Mouse (Mus musculus) midbrain, embryonic 14.5 days (tissue): ENCODE measurements around the gene Dnajc17. TPM values are rescaled to one million over a fixed set of nuclear protein-coding genes. Genes with fewer than 3 reads are reported as not detected.

Source experiments
- ATAC-seq: fragments of 200-750 bp; cut with Nextera tagmentation; 2 replicates; pipeline ENCODE4 v1.8.0; 2017; ENCODE audit warnings: moderate number of reproducible peaks, moderate library complexity; ENCODE audit not compliant: low FRiP score, low TSS enrichment
- DNase-seq: peaks from one replicate; pipeline ENCODE4 v3.0.0-alpha.2; 2015
- H3K27ac ChIP-seq: fragments of 300-500 bp; sonication (generic); replicated peaks from 2 replicates; pipeline ENCODE4 v1.5.1; 2014; ENCODE audit warnings: mild to moderate bottlenecking, low read depth, low read length, moderate library complexity
- H3K27me3 ChIP-seq: fragments of 300-500 bp; sonication (generic); 2 replicates; pipeline ENCODE4 v1.6.1; 2014; ENCODE audit warnings: low read length, control low read depth, mixed read lengths; ENCODE audit not compliant: control insufficient read depth, insufficient read depth
- H3K36me3 ChIP-seq: fragments of 300-500 bp; sonication (generic); 2 replicates; pipeline ENCODE4 v1.6.1; 2014; ENCODE audit warnings: low read length, control low read depth; ENCODE audit not compliant: control insufficient read depth, insufficient read depth
- H3K4me1 ChIP-seq: fragments of 300-500 bp; sonication (generic); 2 replicates; pipeline ENCODE4 v1.6.1; 2014; ENCODE audit warnings: mild to moderate bottlenecking, antibody characterized with exemption, low read length, control low read depth; ENCODE audit not compliant: control insufficient read depth, insufficient read depth
- H3K4me2 ChIP-seq: fragments of 300-500 bp; sonication (generic); 2 replicates; pipeline ENCODE4 v1.6.1; 2014; ENCODE audit warnings: mild to moderate bottlenecking, low read length, moderate library complexity
- H3K4me3 ChIP-seq: fragments of 300-500 bp; sonication (generic); replicated peaks from 2 replicates; pipeline ENCODE4 v1.5.1; 2014; ENCODE audit warnings: low read depth, low read length
- H3K9ac ChIP-seq: fragments of 300-500 bp; sonication (generic); replicated peaks from 2 replicates; pipeline ENCODE4 v1.6.1; 2014; ENCODE audit warnings: mild to moderate bottlenecking, low read length, moderate library complexity
- H3K9me3 ChIP-seq: fragments of 300-500 bp; sonication (generic); 2 replicates; pipeline ENCODE4 v1.6.1; 2016; ENCODE audit warnings: low read length, control low read depth, mixed read lengths; ENCODE audit not compliant: control insufficient read depth
- WGBS: fragments of 180-500 bp; shearing (Covaris S2); extraction: QIAGEN DNeasy Blood & Tissue Kit; methylation state at CpG from one replicate; pipeline ENCODE4 v1.1.7; 2014; 5-methylcytosine and 5-hydroxymethylcytosine counted together
- polyA plus RNA-seq: library from polyadenylated mRNA; unstranded; fragments of >200 nt; fragmentation: Nextera tagmentation; extraction: Ambion mirVana; gene quantifications from 2 replicates; pipeline ENCODE4 v1.2.1, GENCODE M21; 2014

Dnajc17 gene
- polyA plus RNA-seq, 1 experiment from 2014 or later: 21.8 TPM

- Histone ChIP-seq H3K4me1 (peaks cover 8% of the 10 kb centered on the region; the same call in 1 of the 2 replicates), H3K4me2 (peak overlapping the region; percentile 52), H3K36me3 (peaks cover 24% of the 10 kb centered on the region), H3K27ac (peak overlapping the region; percentile 77), H3K9me3 (no peaks in the 10 kb centered on the region), H3K9ac (peak overlapping the region; percentile 64), H3K27me3 (no peaks in the 10 kb centered on the region), H3K4me3 (peak overlapping the region; percentile 58)
- ATAC-seq (no peak; the same call in 1 of the 2 replicates), DNase-seq (no peak)
- WGBS: 25% methylated on average over 6 of the region's 6 CpGs
Observed at GRCm38 (mm10) chr2:119207961-119208343, 643 bp downstream of the Dnajc17 start.

DNA sequence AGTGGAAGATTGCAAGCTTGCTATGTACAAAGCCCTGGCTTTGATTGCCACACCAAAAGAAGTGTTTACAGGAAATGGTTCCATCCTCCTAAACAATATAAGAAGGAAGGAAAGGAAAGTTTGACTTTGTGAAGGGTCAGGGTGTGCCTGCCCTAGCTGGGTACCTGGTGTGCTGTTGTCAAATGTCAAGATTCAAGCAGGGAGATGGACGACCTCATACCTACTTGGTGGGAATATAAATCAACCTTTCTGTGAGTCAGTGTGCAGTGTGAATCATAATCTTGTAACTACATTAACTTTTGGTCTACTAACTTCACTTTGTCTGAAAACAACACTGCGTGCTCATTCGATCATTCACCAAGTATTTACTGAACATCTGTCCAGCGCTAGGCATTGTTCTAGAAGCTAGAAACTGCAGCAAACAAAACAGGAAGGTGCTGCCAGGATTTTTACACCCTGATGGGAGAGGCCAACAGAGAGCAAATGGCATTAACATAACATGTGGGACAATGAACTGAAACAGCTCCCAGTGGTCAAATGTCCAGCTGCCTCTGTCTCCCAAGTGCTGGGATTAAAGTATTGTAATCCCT is 4.6 kb downstream of the Dnajc17 start:
- Histone ChIP-seq H3K4me3 (no peak overlapping the region), H3K27ac (no peak overlapping the region), H3K27me3 (no peaks in the 10 kb centered on the region), H3K36me3 (no peaks in the 10 kb centered on the region), H3K4me1 (peaks cover 3% of the 10 kb centered on the region; the same call in 1 of the 2 replicates), H3K9me3 (no peaks in the 10 kb centered on the region), H3K4me2 (no peak overlapping the region), H3K9ac (no peak overlapping the region)
- no peak for ATAC-seq
- no peak for DNase-seq
- WGBS: 84% methylated on average over 4 of the region's 4 CpGs

DNA sequence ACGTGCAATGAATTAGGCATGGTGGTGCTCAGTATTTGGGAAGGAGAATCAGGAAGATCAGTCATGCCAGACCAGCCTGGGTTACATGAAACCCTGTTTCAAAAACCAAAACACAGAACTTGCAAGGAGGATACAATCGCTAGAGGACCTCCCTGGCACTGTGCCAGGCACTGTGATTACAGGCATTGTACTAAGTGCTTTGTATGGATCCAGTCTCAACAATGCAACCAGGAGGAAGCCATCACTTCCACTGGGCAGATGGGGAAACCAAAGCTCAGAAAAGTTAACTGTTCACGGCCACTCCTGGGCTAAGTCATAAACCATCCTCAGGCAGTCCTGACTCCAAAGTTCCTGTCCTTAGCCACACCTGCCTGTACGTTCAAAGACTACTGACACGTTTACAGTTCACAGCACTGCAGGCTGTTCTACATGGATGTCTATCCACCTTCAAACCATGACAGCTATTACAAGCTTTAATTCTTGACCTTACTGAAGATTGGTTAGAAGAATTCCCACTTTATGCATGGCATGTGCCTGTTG is 5.6 kb downstream of the Dnajc17 start:
- Histone ChIP-seq H3K4me1 (peaks cover 3% of the 10 kb centered on the region; the same call in 1 of the 2 replicates), H3K27me3 (no peaks in the 10 kb centered on the region), H3K27ac (no peak overlapping the region), H3K9ac (no peak overlapping the region), H3K4me2 (no peak overlapping the region), H3K4me3 (no peak overlapping the region), H3K9me3 (no peaks in the 10 kb centered on the region), H3K36me3 (no peaks in the 10 kb centered on the region)
- DNase-seq: peak; percentile 50
- ATAC-seq: no peak
- 52% methylated on average over 5 of the region's 5 CpGs for WGBS

DNA sequence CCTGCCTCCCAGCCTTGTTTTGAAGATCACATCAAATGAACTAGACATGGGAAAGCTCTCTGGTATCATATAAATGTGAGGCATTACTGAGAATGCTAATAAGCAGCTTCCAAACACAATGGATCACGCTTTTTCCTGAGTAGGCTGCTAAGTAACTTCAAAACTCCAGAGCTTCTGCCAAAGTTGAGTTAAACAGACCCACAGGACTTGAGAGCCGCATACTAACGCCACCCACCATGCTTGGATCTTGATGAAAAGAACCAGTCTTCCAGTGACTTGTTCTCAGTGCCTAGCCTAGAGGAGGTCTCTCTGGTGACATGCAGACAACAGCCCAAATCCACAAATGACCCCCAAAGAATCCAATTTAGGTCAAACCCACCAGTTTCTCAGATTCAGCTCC is 9.7 kb downstream of the Dnajc17 start:
- Histone ChIP-seq H3K4me1 (no peaks in the 10 kb centered on the region), H3K9ac (no peak overlapping the region), H3K4me3 (no peak overlapping the region), H3K4me2 (no peak overlapping the region), H3K27ac (no peak overlapping the region), H3K36me3 (no peaks in the 10 kb centered on the region), H3K27me3 (no peaks in the 10 kb centered on the region), H3K9me3 (no peaks in the 10 kb centered on the region)
- WGBS: 18% methylated on average over 3 of the region's 3 CpGs
- DNase-seq (peak; percentile 18), ATAC-seq (no peak)

DNA sequence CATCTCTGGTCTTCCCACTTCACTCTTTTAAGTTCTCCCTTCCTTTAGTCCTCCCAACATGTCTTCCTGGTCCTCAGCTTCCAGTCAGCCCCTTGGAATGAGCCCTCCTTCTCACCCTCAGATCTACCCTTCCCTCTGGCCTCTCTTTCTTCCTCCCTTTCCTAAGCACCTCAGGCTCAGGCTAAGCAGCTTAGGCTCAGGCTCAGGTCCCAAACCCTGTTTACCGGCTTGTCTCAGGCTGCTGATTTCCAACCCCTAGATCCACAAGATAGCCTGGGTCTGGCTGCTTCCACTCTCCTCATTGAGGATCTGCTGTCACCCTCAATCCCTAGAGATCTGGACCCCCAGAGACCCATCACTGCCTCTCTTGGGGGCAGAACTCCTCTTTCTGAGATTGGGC is 10.5 kb downstream of the Dnajc17 start:
- WGBS: 8% methylated on average over 1 of the region's 1 CpGs
- no peak for DNase-seq

GRCm38 (mm10) chr2:119197493-119197892 is 11.1 kb downstream of the Dnajc17 start:
- no peak overlapping the region for H3K4me3 ChIP-seq
- H3K27ac ChIP-seq: no peak overlapping the region
- no peaks in the 10 kb centered on the region for H3K4me1 ChIP-seq
- no peaks in the 10 kb centered on the region for H3K27me3 ChIP-seq
- no peak overlapping the region for H3K9ac ChIP-seq
- whole genome bisulfite sequencing: 77% methylated on average over 1 of the region's 1 CpGs
- H3K36me3 ChIP-seq: no peaks in the 10 kb centered on the region
- no peaks in the 10 kb centered on the region for H3K9me3 ChIP-seq
- ATAC-seq: no peak
- DNase-seq: no peak
- no peak overlapping the region for H3K4me2 ChIP-seq

More for the DNA sequence above, 10.5 kb downstream of the Dnajc17 start:
- Histone ChIP-seq H3K9me3 (no peaks in the 10 kb centered on the region), H3K4me1 (no peaks in the 10 kb centered on the region), H3K36me3 (no peaks in the 10 kb centered on the region), H3K27me3 (no peaks in the 10 kb centered on the region), H3K27ac (no peak overlapping the region), H3K9ac (no peak overlapping the region), H3K4me3 (no peak overlapping the region), H3K4me2 (no peak overlapping the region)
- ATAC-seq: no peak

GRCm38 (mm10) chr2:119196316-119197108 is 12.1 kb downstream of the Dnajc17 start:
- no peaks in the 10 kb centered on the region for H3K36me3 ChIP-seq
- ATAC-seq (no peak), DNase-seq (no peak)
- H3K9me3 ChIP-seq: no peaks in the 10 kb centered on the region
- H3K4me3 ChIP-seq: no peak overlapping the region
- no peak overlapping the region for H3K27ac ChIP-seq
- WGBS: 42% methylated on average over 4 of the region's 4 CpGs
- H3K4me1 ChIP-seq: no peaks in the 10 kb centered on the region
- H3K27me3 ChIP-seq: no peaks in the 10 kb centered on the region
- no peak overlapping the region for H3K9ac ChIP-seq
- H3K4me2 ChIP-seq: no peak overlapping the region

GRCm38 (mm10) chr2:119194140-119194539 is 14.5 kb downstream of the Dnajc17 start:
- 87% methylated on average over 5 of the region's 5 CpGs for WGBS
- Histone ChIP-seq H3K4me2 (no peak overlapping the region), H3K4me1 (0 out of 2 replicates have a peak, but pooled peaks cover 2% of the 10 kb centered on the region), H3K36me3 (no peaks in the 10 kb centered on the region), H3K27me3 (no peaks in the 10 kb centered on the region), H3K9ac (no peak overlapping the region), H3K9me3 (no peaks in the 10 kb centered on the region), H3K4me3 (no peak overlapping the region), H3K27ac (no peak overlapping the region)
- no peak for ATAC-seq
- no peak for DNase-seq
